Mouse (Mus musculus) brown adipose tissue, adult 24 weeks (tissue): ENCODE results near the gene Thbs3. TPM values are rescaled to one million over a fixed set of nuclear protein-coding genes. Genes with fewer than 3 reads are reported as not detected.

Experiments
- H3K27ac ChIP-seq: fragments of 200-500 bp; replicated peaks from 2 replicates; pipeline ENCODE4 v1.5.1; 2012; ENCODE audit warnings: low read depth, mild to moderate bottlenecking, low read length
- H3K4me1 ChIP-seq: fragments of 200-500 bp; 2 replicates; pipeline ENCODE4 v1.6.1; 2012; ENCODE audit warnings: low read length, mixed read lengths; ENCODE audit not compliant: control insufficient read depth, insufficient read depth, insufficient read length
- H3K4me3 ChIP-seq: fragments of 200-500 bp; 2 replicates; pipeline ENCODE4 v1.5.1; 2012; ENCODE audit warnings: low read depth, mild to moderate bottlenecking, low read length, moderate library complexity; ENCODE audit not compliant: insufficient read depth
- polyA plus RNA-seq: library from polyadenylated mRNA; stranded (reverse); fragments of >200 nt; gene quantifications from 2 replicates; pipeline ENCODE4 v1.2.4, GENCODE M21; 2012; ENCODE audit not compliant: missing spikeins, insufficient read depth, insufficient read length

Thbs3 gene
- polyA plus RNA-seq, 1 experiment: 8.9 TPM

- Histone ChIP-seq H3K4me3 (0 out of 2 replicates have a peak overlapping the region, but pooled peaks have one; percentile 3), H3K27ac (peak overlapping the region; percentile 30), H3K4me1 (peaks cover 24% of the 10 kb centered on the region)
These were observed 56.8 kb downstream of the Thbs3 start for GRCm38 (mm10) chr3:89271760-89272159.

GRCm38 (mm10) chr3:89276061-89276460 lies 61.1 kb downstream of the Thbs3 start:
- Histone ChIP-seq H3K4me3 (peak overlapping the region; percentile 67), H3K27ac (peak overlapping the region; percentile 99; the same call in 1 of the 2 replicates)

More at GRCm38 (mm10) chr3:89276061-89276460, 61.1 kb downstream of the Thbs3 start:
- H3K4me1 ChIP-seq: peaks cover 7% of the 10 kb centered on the region

Other genes with a start within 250 kb of the Thbs3 start
- gene Rusc1, start 121.9 kb upstream of the Thbs3 start, polyA plus RNA-seq: 9.4 and 16.7 TPM in 2 replicates
- not detected in 2 replicates for gene Gm43738, start 114.1 kb upstream of the Thbs3 start, polyA plus RNA-seq
- gene Fdps, start 113.2 kb upstream of the Thbs3 start, polyA plus RNA-seq: 127 and 135 TPM in 2 replicates
- gene Pklr, start 79.0 kb upstream of the Thbs3 start, polyA plus RNA-seq: not detected in 2 replicates
- not detected in 2 replicates for gene Hcn3, start 55.0 kb upstream of the Thbs3 start, polyA plus RNA-seq
- gene Clk2, start 50.4 kb upstream of the Thbs3 start, polyA plus RNA-seq: 14.3 TPM in 2 replicates
- 39.4 and 48.7 TPM in 2 replicates for gene Scamp3, start 37.7 kb upstream of the Thbs3 start, polyA plus RNA-seq
- 1.3 and 2.0 TPM in 2 replicates for gene Fam189b, start 32.0 kb upstream of the Thbs3 start, polyA plus RNA-seq
- gene Gba, start 12.3 kb upstream of the Thbs3 start, polyA plus RNA-seq: 18.2 and 25.1 TPM in 2 replicates
- gene Mtx1, start 11.9 kb downstream of the Thbs3 start, polyA plus RNA-seq: 108 and 115 TPM in 2 replicates
- 0.75 and 0.83 TPM in 2 replicates for gene Muc1, start 13.9 kb downstream of the Thbs3 start, polyA plus RNA-seq
- gene Krtcap2, start 30.8 kb downstream of the Thbs3 start, polyA plus RNA-seq: 57.6 and 64.8 TPM in 2 replicates
- not detected in 2 replicates for gene Trim46, start 31.1 kb downstream of the Thbs3 start, polyA plus RNA-seq
- 125 and 130 TPM in 2 replicates for gene Dpm3, start 44.2 kb downstream of the Thbs3 start, polyA plus RNA-seq
- gene Slc50a1, start 55.4 kb downstream of the Thbs3 start, polyA plus RNA-seq: 28.3 and 33.1 TPM in 2 replicates
- gene Efna1, start 66.0 kb downstream of the Thbs3 start, polyA plus RNA-seq: 5.6 and 6.3 TPM in 2 replicates
- gene Efna3, start 107.8 kb downstream of the Thbs3 start, polyA plus RNA-seq: 0.44 TPM in 1 of 2 replicates, not detected in the other
- 1.3 TPM in 1 of 2 replicates, not detected in the other for gene Efna4, start 122.8 kb downstream of the Thbs3 start, polyA plus RNA-seq
- 28.5 and 31.3 TPM in 2 replicates for gene Adam15, start 134.8 kb downstream of the Thbs3 start, polyA plus RNA-seq
- gene Dcst2, start 146.8 kb downstream of the Thbs3 start, polyA plus RNA-seq: 1.2 and 1.6 TPM in 2 replicates
- 0.75 TPM in 1 of 2 replicates, not detected in the other for gene Dcst1, start 150.1 kb downstream of the Thbs3 start, polyA plus RNA-seq
- gene Zbtb7b, start 179.6 kb downstream of the Thbs3 start, polyA plus RNA-seq: 93.2 and 121 TPM in 2 replicates
- 1.3 TPM in 1 of 2 replicates, not detected in the other for gene Lenep, start 187.6 kb downstream of the Thbs3 start, polyA plus RNA-seq
- gene Flad1, start 196.7 kb downstream of the Thbs3 start, polyA plus RNA-seq: 33.4 and 60.7 TPM in 2 replicates
- 5.9 and 10.9 TPM in 2 replicates for gene Cks1b, start 203.2 kb downstream of the Thbs3 start, polyA plus RNA-seq
- 36.0 and 37.2 TPM in 2 replicates for gene Shc1, start 203.3 kb downstream of the Thbs3 start, polyA plus RNA-seq
- 4.6 and 13.0 TPM in 2 replicates for gene Pygo2, start 215.0 kb downstream of the Thbs3 start, polyA plus RNA-seq
- 18.9 and 25.8 TPM in 2 replicates for gene Pbxip1, start 221.5 kb downstream of the Thbs3 start, polyA plus RNA-seq
- 191 and 194 TPM in 2 replicates for gene Pmvk, start 239.4 kb downstream of the Thbs3 start, polyA plus RNA-seq